Mouse (Mus musculus): ENCODE data around the gene Serpinb6b.

- TF ChIP-seq ZC3H11A (IDR thresholded peaks at IDR 0.05; ENCODE audit: borderline replicate concordance, low read depth, low read length) (no peak), MAFK (IDR thresholded peaks at IDR 0.05; ENCODE audit: insufficient read depth, low read depth, low read length) (no peak), ZNF384 (IDR thresholded peaks at IDR 0.05; ENCODE audit: low read depth, low read length) (no peak), HCFC1 (IDR thresholded peaks at IDR 0.05; ENCODE audit: borderline replicate concordance, insufficient read depth, low read length) (no peak), CHD2 (IDR thresholded peaks at IDR 0.05; ENCODE audit: low read depth, low read length) (no peak)
These were observed 2.2 kb downstream of the Serpinb6b start for GRCm38 (mm10) chr13:32967233-32967632.

Data from ES-E14 (cell line).